Mouse (Mus musculus): ENCODE measurements around the gene Diras2. TPM values are rescaled to one million over a fixed set of nuclear protein-coding genes. Genes with fewer than 3 reads are reported as not detected.
"Not testable (repeated sequence)": the region's sequence is repeated elsewhere in the genome, so short reads cannot be mapped to it uniquely, and the experiment has no call there.

The Diras2 gene
- polyA plus RNA-seq, 1 experiment = 0.91 TPM

DNA sequence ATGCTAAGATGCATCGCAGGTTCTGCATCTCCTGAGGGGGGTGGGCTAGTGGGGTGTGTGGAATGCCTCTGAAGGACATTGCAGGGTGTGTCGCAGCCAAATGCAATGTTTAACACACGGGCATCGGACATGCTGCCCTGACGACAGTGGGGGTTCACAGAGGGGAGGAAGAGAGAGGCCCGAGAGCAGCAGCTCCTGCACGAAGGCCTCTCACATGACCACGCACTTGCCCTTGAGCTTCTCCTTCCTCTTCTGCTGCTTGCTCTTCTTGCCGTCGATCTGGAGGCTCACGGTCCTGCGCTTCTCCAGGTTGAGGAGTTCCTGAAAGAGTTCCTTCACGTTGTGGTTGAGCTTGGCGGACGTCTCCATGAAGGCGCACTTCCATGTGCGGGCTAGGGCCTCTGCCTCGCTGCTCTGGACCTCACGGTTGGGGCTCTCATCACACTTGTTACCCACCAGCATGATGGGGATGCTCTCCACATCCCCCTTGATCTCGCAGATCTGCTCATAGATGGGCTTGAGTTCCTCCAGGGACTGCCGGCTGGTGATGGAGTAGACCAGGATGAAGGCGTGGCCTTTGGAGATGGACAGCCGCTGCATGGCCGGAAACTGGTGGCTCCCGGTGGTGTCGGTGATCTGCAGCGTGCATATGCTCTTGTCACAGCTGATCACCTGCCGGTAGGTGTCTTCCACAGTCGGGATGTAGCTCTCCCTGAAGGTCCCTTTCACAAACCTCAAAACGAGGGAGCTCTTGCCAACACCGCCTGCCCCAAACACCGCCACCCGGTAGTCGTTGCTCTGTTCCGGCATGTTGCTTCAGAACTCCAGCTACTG, 23.4 kb downstream of the Diras2 start:
- no peak overlapping the region for H3K27ac ChIP-seq (ENCODE audit: insufficient read depth, low read depth, low read length)
- TF ChIP-seq CTCF (IDR thresholded peaks at IDR 0.05; ENCODE audit: low read depth, low read length) (no peak), POLR2A (IDR thresholded peaks at IDR 0.05; ENCODE audit: borderline replicate concordance, low read depth, low read length) (no peak)
- peaks cover 19% of the 10 kb centered on the region for H3K4me1 ChIP-seq (ENCODE audit: control insufficient read depth, insufficient read depth, low read length)
- H3K4me3 ChIP-seq (ENCODE audit: insufficient read depth, low read length) = no peak overlapping the region

DNA sequence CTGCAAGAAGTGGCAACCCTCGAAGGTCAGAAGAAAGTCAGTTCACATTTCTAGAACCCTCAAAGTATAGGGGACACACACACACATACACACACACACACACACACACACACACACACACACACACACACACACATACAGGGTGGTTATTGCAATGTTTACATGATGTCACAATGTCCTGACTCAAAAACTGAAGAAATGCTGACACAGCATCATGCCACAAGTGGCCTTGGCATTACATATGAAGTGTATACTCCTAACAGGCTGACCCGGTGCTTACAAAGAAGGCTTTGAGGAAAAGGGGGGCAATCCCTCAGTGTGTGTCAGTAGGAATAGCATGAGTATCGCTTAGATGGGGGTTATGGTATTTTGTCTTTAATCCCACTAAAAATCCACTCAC, 24.3 kb downstream of the Diras2 start:
- Histone ChIP-seq H3K4me1 (ENCODE audit: control insufficient read depth, insufficient read depth, low read length) (peaks cover 19% of the 10 kb centered on the region), H3K27ac (ENCODE audit: insufficient read depth, low read depth, low read length) (0 out of 2 replicates have a peak overlapping the region, but pooled peaks have one; percentile 17)
- H3K4me3 ChIP-seq (ENCODE audit: insufficient read depth, low read length) = not testable (repeated sequence)

DNA sequence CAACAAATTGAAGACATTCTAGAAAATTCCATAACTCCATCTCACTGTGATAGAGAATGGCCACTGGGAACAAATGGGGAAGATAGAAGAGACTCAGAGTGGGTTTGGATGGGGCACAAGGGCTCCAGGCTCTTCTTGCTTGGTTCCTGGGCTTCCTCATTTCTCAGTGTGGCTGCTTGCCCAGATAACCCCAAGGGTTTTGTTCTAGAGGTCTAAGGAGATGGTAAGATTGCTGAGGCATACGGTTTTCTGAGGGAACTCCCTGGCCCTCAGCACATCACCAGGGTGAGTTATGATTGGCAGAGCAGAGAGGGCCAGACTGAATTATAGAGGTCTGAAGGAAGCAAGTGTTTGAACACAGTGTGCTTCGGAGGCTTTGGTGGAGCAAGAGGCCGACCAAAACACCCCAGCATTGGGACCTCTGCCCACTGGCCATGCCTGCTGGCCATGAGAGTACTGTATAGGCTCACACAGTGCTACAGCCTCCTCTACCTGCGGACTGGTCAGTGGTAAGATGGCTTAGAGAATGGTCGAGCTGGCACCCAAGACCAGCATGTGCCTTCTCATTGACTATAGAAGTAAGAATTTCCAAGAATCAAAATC, 25.3 kb downstream of the Diras2 start:
- Histone ChIP-seq H3K27ac (ENCODE audit: insufficient read depth, low read depth, low read length) (peak overlapping the region; percentile 61), H3K4me1 (ENCODE audit: control insufficient read depth, insufficient read depth, low read length) (peaks cover 19% of the 10 kb centered on the region)
- H3K4me3 ChIP-seq (ENCODE audit: insufficient read depth, low read length) = not testable (repeated sequence)

DNA sequence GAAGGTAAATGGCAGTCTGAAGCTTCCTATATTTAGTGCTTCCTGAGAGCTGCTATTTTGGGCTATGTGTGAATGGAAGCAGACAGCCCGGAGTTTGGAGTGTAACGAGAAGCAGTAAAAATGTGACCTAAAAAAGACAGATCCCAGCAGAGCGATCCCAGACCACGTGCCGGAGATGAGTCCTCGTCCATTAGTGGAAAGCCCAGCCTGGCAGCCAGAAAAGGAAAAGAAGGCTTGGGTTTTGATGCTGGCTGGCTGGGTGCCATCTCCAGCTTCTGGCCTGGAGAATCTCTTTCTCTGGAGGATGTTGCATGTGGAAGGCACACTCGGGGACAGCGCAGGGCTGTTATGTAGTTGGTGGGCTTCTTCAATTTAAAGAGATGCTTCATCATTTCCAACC, 29.4 kb downstream of the Diras2 start:
- H3K4me3 ChIP-seq (ENCODE audit: insufficient read depth, low read length) = no peak overlapping the region
- no peak overlapping the region for H3K27ac ChIP-seq (ENCODE audit: insufficient read depth, low read depth, low read length)
- H3K4me1 ChIP-seq (ENCODE audit: control insufficient read depth, insufficient read depth, low read length) = peaks cover 9% of the 10 kb centered on the region
- TF ChIP-seq POLR2A (IDR thresholded peaks at IDR 0.05; ENCODE audit: borderline replicate concordance, low read depth, low read length) (no peak), CTCF (IDR thresholded peaks at IDR 0.05; ENCODE audit: low read depth, low read length) (no peak)

DNA sequence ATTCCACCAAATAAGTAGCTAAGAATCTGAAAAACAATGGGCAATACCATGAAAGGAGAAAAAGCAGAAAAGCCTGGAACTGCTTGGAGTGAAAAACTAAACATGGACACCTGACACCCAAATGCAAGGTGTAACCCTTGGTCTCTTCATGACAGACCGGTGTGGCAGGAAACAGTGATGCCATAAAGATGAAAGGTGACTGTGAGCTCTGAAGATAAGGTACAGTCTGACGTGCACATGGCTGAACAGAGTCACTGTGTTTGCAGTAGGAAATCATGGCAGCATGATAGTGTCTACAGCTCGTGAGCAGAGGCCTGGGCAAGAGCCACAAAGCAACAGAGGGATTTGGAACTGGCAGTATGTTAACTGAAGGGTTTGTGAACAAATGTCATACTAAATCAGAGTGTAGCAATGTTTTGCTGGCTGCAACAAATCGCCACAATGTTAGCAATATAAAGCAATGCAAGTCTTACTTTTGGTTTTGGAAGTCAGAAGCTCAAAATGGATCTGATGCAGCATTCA, 34.0 kb downstream of the Diras2 start:
- Histone ChIP-seq H3K27ac (ENCODE audit: insufficient read depth, low read depth, low read length) (no peak overlapping the region), H3K4me3 (ENCODE audit: insufficient read depth, low read length) (no peak overlapping the region)
- no peak for TF ChIP-seq POLR2A (IDR thresholded peaks at IDR 0.05; ENCODE audit: borderline replicate concordance, low read depth, low read length)
- no peak for TF ChIP-seq CTCF (IDR thresholded peaks at IDR 0.05; ENCODE audit: low read depth, low read length)

DNA sequence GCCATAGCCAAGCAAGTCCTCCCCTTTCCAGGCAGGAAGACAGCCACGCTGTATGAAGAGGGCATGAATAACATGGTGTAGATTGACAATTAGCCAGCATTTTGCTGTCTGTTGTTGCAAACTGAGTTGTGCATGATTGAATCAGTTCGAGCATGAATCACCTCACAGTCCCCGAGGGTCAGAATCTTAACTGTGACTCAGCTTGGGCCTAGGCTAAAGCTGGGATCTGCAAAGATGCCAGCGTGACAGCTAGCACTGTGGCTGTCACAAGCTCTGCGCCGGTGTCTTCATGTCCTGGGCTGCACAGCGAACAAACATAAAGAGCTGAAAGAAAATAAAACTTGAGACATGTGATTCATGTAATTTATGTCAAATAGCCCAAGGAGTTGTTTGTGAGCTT, 42.3 kb downstream of the Diras2 start:
- Histone ChIP-seq H3K4me1 (ENCODE audit: control insufficient read depth, insufficient read depth, low read length) (no peaks in the 10 kb centered on the region), H3K27ac (ENCODE audit: insufficient read depth, low read depth, low read length) (no peak overlapping the region), H3K4me3 (ENCODE audit: insufficient read depth, low read length) (no peak overlapping the region)
- TF ChIP-seq CTCF (IDR thresholded peaks at IDR 0.05; ENCODE audit: low read depth, low read length) (no peak), POLR2A (IDR thresholded peaks at IDR 0.05; ENCODE audit: borderline replicate concordance, low read depth, low read length) (no peak)

More for the DNA sequence above, 34.0 kb downstream of the Diras2 start:
- no peaks in the 10 kb centered on the region for H3K4me1 ChIP-seq (ENCODE audit: control insufficient read depth, insufficient read depth, low read length)

DNA sequence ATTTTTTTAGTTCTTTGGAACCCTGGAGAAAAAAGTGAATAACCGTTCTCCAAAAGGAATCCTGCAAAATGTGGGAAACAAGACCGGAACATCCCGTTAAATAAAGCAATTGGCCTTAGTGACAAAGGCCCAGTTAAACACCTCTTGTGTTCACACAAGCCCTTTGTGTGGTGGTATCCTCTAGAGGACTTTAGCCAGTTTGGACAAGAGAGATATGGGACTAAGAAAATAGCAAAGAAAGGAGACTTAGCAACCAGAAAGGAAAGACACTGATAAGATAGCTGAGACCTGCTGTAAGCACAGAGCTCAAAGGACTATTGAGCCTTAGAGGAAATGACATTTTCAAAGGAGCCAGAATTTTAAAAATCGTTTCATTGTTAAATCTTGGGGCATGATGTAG, 47.0 kb downstream of the Diras2 start:
- Histone ChIP-seq H3K4me3 (ENCODE audit: insufficient read depth, low read length) (no peak overlapping the region), H3K4me1 (ENCODE audit: control insufficient read depth, insufficient read depth, low read length) (peaks cover 6% of the 10 kb centered on the region), H3K27ac (ENCODE audit: insufficient read depth, low read depth, low read length) (no peak overlapping the region)
- TF ChIP-seq CTCF (IDR thresholded peaks at IDR 0.05; ENCODE audit: low read depth, low read length) = no peak
- no peak for TF ChIP-seq POLR2A (IDR thresholded peaks at IDR 0.05; ENCODE audit: borderline replicate concordance, low read depth, low read length)

DNA sequence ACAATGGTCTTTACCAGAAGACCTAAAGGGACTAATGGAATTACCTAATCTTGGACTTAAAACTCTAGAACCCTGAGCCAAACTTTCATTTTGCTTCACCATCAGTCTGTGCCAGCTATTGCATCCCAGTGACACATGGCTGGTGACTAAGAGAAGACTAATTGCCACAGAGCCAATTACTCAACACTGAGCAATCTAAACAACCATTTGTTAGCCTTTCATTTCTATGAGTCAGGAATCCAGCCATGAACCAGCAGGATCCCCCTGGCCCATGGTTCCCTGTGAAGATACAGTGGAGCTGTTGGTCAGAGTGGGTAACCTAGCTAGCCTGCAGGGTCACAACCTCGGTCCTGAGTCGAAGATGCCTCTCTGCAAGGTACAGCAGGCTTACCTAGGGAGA, 49.3 kb downstream of the Diras2 start:
- H3K4me3 ChIP-seq (ENCODE audit: insufficient read depth, low read length) = no peak overlapping the region
- H3K4me1 ChIP-seq (ENCODE audit: control insufficient read depth, insufficient read depth, low read length) = peaks cover 6% of the 10 kb centered on the region
- H3K27ac ChIP-seq (ENCODE audit: insufficient read depth, low read depth, low read length) = no peak overlapping the region
- TF ChIP-seq CTCF (IDR thresholded peaks at IDR 0.05; ENCODE audit: low read depth, low read length) = no peak
- no peak for TF ChIP-seq POLR2A (IDR thresholded peaks at IDR 0.05; ENCODE audit: borderline replicate concordance, low read depth, low read length)

DNA sequence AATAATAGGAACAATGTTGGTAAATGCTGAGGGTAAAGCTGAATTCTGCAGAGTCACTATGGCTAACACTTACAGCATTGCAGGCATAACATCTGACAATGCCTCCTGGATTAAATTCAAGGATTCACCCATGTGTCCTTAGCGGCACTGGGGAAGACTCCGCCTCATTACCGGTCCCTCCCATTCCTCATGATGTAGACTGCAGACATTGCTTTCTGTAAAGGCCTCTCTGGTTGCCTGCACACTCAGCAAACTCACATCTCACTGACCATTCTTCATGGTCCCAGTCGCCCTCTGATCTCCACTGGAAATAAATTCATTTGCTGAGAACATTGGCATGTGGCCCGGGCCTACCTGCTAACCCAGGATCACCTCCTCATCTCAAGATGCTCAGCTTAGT, 51.9 kb downstream of the Diras2 start:
- Histone ChIP-seq H3K27ac (ENCODE audit: insufficient read depth, low read depth, low read length) (no peak overlapping the region), H3K4me3 (ENCODE audit: insufficient read depth, low read length) (no peak overlapping the region), H3K4me1 (ENCODE audit: control insufficient read depth, insufficient read depth, low read length) (peaks cover 6% of the 10 kb centered on the region)
- TF ChIP-seq CTCF (IDR thresholded peaks at IDR 0.05; ENCODE audit: low read depth, low read length) (no peak), POLR2A (IDR thresholded peaks at IDR 0.05; ENCODE audit: borderline replicate concordance, low read depth, low read length) (no peak)

DNA sequence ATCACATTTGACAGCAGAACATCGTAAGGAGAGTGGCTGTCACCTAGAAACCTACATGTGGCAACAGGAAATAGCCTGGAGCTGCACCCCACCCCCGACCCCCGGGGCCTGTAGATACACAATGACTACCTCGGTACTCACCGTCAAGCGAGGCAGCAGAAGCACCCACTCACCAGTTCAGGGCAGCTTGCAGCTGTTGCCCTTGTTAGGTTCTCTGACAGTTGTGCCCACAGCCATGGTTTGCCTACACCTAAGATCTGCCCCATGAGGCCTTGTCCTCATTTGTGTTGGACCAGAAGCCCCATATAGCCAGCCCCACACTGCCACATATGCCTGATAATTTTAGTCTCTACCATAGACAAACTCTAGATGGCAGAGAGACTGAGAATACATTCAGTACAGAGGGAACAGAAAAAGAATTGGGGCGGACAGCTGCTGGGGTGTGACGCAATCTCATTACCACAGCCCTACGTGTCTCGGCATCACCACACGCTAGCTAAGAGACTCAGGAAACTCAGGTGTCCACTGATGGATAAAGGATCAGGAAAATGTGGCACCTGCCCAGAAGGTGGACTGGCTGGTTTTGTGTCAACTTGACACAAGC, 54.0 kb downstream of the Diras2 start:
- H3K27ac ChIP-seq (ENCODE audit: insufficient read depth, low read depth, low read length) = no peak overlapping the region
- TF ChIP-seq POLR2A (IDR thresholded peaks at IDR 0.05; ENCODE audit: borderline replicate concordance, low read depth, low read length) = no peak
- no peak for TF ChIP-seq CTCF (IDR thresholded peaks at IDR 0.05; ENCODE audit: low read depth, low read length)
- peaks cover 5% of the 10 kb centered on the region for H3K4me1 ChIP-seq (ENCODE audit: control insufficient read depth, insufficient read depth, low read length)
- no peak overlapping the region for H3K4me3 ChIP-seq (ENCODE audit: insufficient read depth, low read length)
